Mouse (Mus musculus): ENCODE measurements around the gene Cyp2d10. TPM values are rescaled to one million over a fixed set of nuclear protein-coding genes. Genes with fewer than 3 reads are reported as not detected.

Gene Cyp2d10
- not detected for polyA plus RNA-seq (2015; fragmentation: Illumina TruSeq; extraction: RNeasy Lipid Tissue Mini Kit (QIAGEN cat#74804); ENCODE audit: low read depth, low replicate concordance)

GRCm38 (mm10) chr15:82406981-82407380 lies at the start of gene Cyp2d10:
Gene Cyp2d10 (minus strand): TSS chr15:82407195.

GRCm38 (mm10) chr15:82433137-82433536 lies 26.1 kb upstream of the Cyp2d10 start, which contains the start of gene Cyp2d9:
Gene Cyp2d9 (plus strand): TSS chr15:82433437.

GRCm38 (mm10) chr15:82393922-82394321 lies 13.1 kb downstream of the Cyp2d10 start, which contains the start of gene Cyp2d11:
Gene Cyp2d11 (minus strand): TSS chr15:82394022.

GRCm38 (mm10) chr15:82379871-82380713 lies 26.9 kb downstream of the Cyp2d10 start, which contains the start of gene Cyp2d22:
Gene Cyp2d22 (minus strand): TSS chr15:82380260.

GRCm38 (mm10) chr15:82354126-82354945 lies 52.7 kb downstream of the Cyp2d10 start, which contains the start of gene Ndufa6:
Gene Ndufa6 (minus strand): TSS chr15:82354322.

Other genes starting within 250 kb of the Cyp2d10 start
- gene Shisa8, start 194.4 kb downstream of the Cyp2d10 start, polyA plus RNA-seq (2015; fragmentation: Illumina TruSeq; extraction: RNeasy Lipid Tissue Mini Kit (QIAGEN cat#74804); ENCODE audit: low read depth, low replicate concordance), result 1.4 TPM
- 0.34 TPM for gene Tnfrsf13c, start 182.8 kb downstream of the Cyp2d10 start, polyA plus RNA-seq (2015; fragmentation: Illumina TruSeq; extraction: RNeasy Lipid Tissue Mini Kit (QIAGEN cat#74804); ENCODE audit: low read depth, low replicate concordance)
- 3.3 TPM for gene Cenpm, start 162.4 kb downstream of the Cyp2d10 start, polyA plus RNA-seq (2015; fragmentation: Illumina TruSeq; extraction: RNeasy Lipid Tissue Mini Kit (QIAGEN cat#74804); ENCODE audit: low read depth, low replicate concordance)
- 125 TPM for gene 1500009C09Rik, start 154.8 kb downstream of the Cyp2d10 start, polyA plus RNA-seq (2015; fragmentation: Illumina TruSeq; extraction: RNeasy Lipid Tissue Mini Kit (QIAGEN cat#74804); ENCODE audit: low read depth, low replicate concordance)
- 440 TPM for gene Sept3, start 132.3 kb downstream of the Cyp2d10 start, polyA plus RNA-seq (2015; fragmentation: Illumina TruSeq; extraction: RNeasy Lipid Tissue Mini Kit (QIAGEN cat#74804); ENCODE audit: low read depth, low replicate concordance)
- not detected for gene Wbp2nl, start 108.2 kb downstream of the Cyp2d10 start, polyA plus RNA-seq (2015; fragmentation: Illumina TruSeq; extraction: RNeasy Lipid Tissue Mini Kit (QIAGEN cat#74804); ENCODE audit: low read depth, low replicate concordance)
- 30.5 TPM for gene Naga, start 68.3 kb downstream of the Cyp2d10 start, polyA plus RNA-seq (2015; fragmentation: Illumina TruSeq; extraction: RNeasy Lipid Tissue Mini Kit (QIAGEN cat#74804); ENCODE audit: low read depth, low replicate concordance)
- gene Pheta2, start 68.3 kb downstream of the Cyp2d10 start, polyA plus RNA-seq (2015; fragmentation: Illumina TruSeq; extraction: RNeasy Lipid Tissue Mini Kit (QIAGEN cat#74804); ENCODE audit: low read depth, low replicate concordance), result 0.82 TPM
- 261 TPM for gene Smdt1, start 68.2 kb downstream of the Cyp2d10 start, polyA plus RNA-seq (2015; fragmentation: Illumina TruSeq; extraction: RNeasy Lipid Tissue Mini Kit (QIAGEN cat#74804); ENCODE audit: low read depth, low replicate concordance)
- 395 TPM for gene Ndufa6, start 52.9 kb downstream of the Cyp2d10 start, polyA plus RNA-seq (2015; fragmentation: Illumina TruSeq; extraction: RNeasy Lipid Tissue Mini Kit (QIAGEN cat#74804); ENCODE audit: low read depth, low replicate concordance)
- gene Cyp2d22, start 26.9 kb downstream of the Cyp2d10 start, polyA plus RNA-seq (2015; fragmentation: Illumina TruSeq; extraction: RNeasy Lipid Tissue Mini Kit (QIAGEN cat#74804); ENCODE audit: low read depth, low replicate concordance), result 23.5 TPM
- not detected for gene Cyp2d11, start 13.2 kb downstream of the Cyp2d10 start, polyA plus RNA-seq (2015; fragmentation: Illumina TruSeq; extraction: RNeasy Lipid Tissue Mini Kit (QIAGEN cat#74804); ENCODE audit: low read depth, low replicate concordance)
- gene Cyp2d9, start 26.2 kb upstream of the Cyp2d10 start, polyA plus RNA-seq (2015; fragmentation: Illumina TruSeq; extraction: RNeasy Lipid Tissue Mini Kit (QIAGEN cat#74804); ENCODE audit: low read depth, low replicate concordance), result not detected
- not detected for gene Cyp2d12, start 147.9 kb upstream of the Cyp2d10 start, polyA plus RNA-seq (2015; fragmentation: Illumina TruSeq; extraction: RNeasy Lipid Tissue Mini Kit (QIAGEN cat#74804); ENCODE audit: low read depth, low replicate concordance)
- not detected for gene Cyp2d34, start 213.8 kb upstream of the Cyp2d10 start, polyA plus RNA-seq (2015; fragmentation: Illumina TruSeq; extraction: RNeasy Lipid Tissue Mini Kit (QIAGEN cat#74804); ENCODE audit: low read depth, low replicate concordance)